Mouse (Mus musculus) forebrain, postnatal 0 days (tissue): ENCODE data around the gene Psmd4. TPM values are rescaled to one million over a fixed set of nuclear protein-coding genes. Genes with fewer than 3 reads are reported as not detected.
A peak's percentile ranks its signal among the peaks of the same experiment; 100 is the strongest.

Experiments used
- ATAC-seq: fragments of 200-750 bp; cut with Nextera tagmentation; 2 replicates; pipeline ENCODE4 v1.8.0; 2017; ENCODE audit warnings: mild to moderate bottlenecking, moderate library complexity
- DNase-seq: peaks from one replicate; pipeline ENCODE4 v3.0.0-alpha.2; 2015
- H3K27ac ChIP-seq: fragments of 300-500 bp; sonication (generic); 2 replicates; pipeline ENCODE4 v1.5.1; 2014; ENCODE audit warnings: low read depth, mild to moderate bottlenecking, antibody characterized with exemption, low read length, moderate library complexity, mixed read lengths
- H3K27me3 ChIP-seq: fragments of 300-500 bp; sonication (generic); 2 replicates; pipeline ENCODE4 v1.6.1; 2014; ENCODE audit warnings: mild to moderate bottlenecking, low read length, mixed read lengths; ENCODE audit not compliant: insufficient read depth
- H3K36me3 ChIP-seq: fragments of 300-500 bp; sonication (generic); 2 replicates; pipeline ENCODE4 v1.6.1; 2014; ENCODE audit warnings: mild to moderate bottlenecking, moderate library complexity; ENCODE audit not compliant: insufficient read depth
- H3K4me1 ChIP-seq: fragments of 300-500 bp; sonication (generic); 2 replicates; pipeline ENCODE4 v1.6.1; 2014; ENCODE audit warnings: antibody characterized with exemption; ENCODE audit not compliant: insufficient read depth
- H3K4me2 ChIP-seq: fragments of 300-500 bp; sonication (generic); 2 replicates; pipeline ENCODE4 v1.6.1; 2014; ENCODE audit warnings: low read depth, mild to moderate bottlenecking, moderate library complexity
- H3K4me3 ChIP-seq: fragments of 300-500 bp; sonication (generic); 2 replicates; pipeline ENCODE4 v1.5.1; 2014; ENCODE audit warnings: low read depth, low read length, mixed read lengths
- H3K9ac ChIP-seq: fragments of 300-500 bp; sonication (generic); 2 replicates; pipeline ENCODE4 v1.6.1; 2014; ENCODE audit warnings: mild to moderate bottlenecking
- H3K9me3 ChIP-seq: fragments of 300-500 bp; sonication (generic); 2 replicates; pipeline ENCODE4 v1.6.1; 2016; ENCODE audit warnings: low read length
- CTCF ChIP-seq: sonication (generic); IDR thresholded peaks from 2 replicates; pipeline ENCODE4 v1.5.1; 2016; ENCODE audit warnings: antibody characterized with exemption, control low read depth, low read depth
- WGBS: fragments of 180-500 bp; shearing (Covaris S2); extraction: QIAGEN DNeasy Blood & Tissue Kit; methylation state at CpG from one replicate; pipeline ENCODE4 v1.1.7; 2014; 5-methylcytosine and 5-hydroxymethylcytosine counted together
- polyA plus RNA-seq: library from polyadenylated mRNA; unstranded; fragments of >200 nt; fragmentation: Nextera tagmentation; extraction: Ambion mirVana; gene quantifications from 2 replicates; pipeline ENCODE4 v1.2.1, GENCODE M21; 2015
- total RNA-seq: library from RNA; depleted of rRNA; stranded (reverse); fragments of >200 nt; gene quantifications from 2 replicates; pipeline ENCODE4 v1.2.3, GENCODE M21; 2014; rRNA removed

The Psmd4 gene
- total RNA-seq (203 and 255 TPM in 2 replicates), polyA plus RNA-seq (278 and 279 TPM in 2 replicates)

GRCm38 (mm10) chr3:95042166-95042837 is at the start of gene Psmd4:
Psmd4 (minus strand) TSS chr3:95042614.
- Histone ChIP-seq H3K9ac (peak within 1 kb of the TSS; percentile 74), H3K4me3 (peak within 1 kb of the TSS; percentile 86), H3K4me1 (peaks cover 6% of the 10 kb centered on the region; the same call in 1 of the 2 replicates), H3K27me3 (no peaks in the 10 kb centered on the region), H3K27ac (peak within 1 kb of the TSS; percentile 71), H3K4me2 (peak within 1 kb of the TSS; percentile 58), H3K9me3 (no peaks in the 10 kb centered on the region), H3K36me3 (no peaks in the 10 kb centered on the region; the same call in 1 of the 2 replicates)
- no peak for TF ChIP-seq CTCF
- DNase-seq (peak; percentile 97), ATAC-seq (peak; percentile 100)
- under 1% methylated on average over 36 of the region's 36 CpGs for WGBS

DNA sequence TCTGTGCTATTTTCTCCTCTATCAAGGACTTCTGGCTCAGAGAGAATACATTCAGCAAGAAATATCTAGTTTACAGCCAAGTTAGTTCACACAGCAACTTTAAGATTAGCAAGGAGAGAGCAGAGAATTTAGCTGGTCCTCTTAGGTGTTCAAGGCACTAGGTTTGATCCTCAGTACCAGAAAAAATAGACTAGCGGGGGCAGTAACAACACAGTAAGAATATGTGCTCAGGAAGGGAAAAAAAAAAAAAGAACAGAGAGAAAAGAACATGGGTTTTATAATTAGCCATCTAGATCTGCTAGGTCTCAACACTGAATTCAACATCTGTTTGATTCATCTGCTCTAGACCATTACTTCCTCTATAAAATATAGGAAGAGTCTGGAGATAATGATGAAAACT is 45.7 kb upstream of the Psmd4 start:
- Histone ChIP-seq H3K4me3 (no peak overlapping the region), H3K27ac (no peak overlapping the region), H3K9ac (no peak overlapping the region), H3K4me1 (no peaks in the 10 kb centered on the region), H3K27me3 (no peaks in the 10 kb centered on the region), H3K9me3 (no peaks in the 10 kb centered on the region), H3K4me2 (no peak overlapping the region), H3K36me3 (no peaks in the 10 kb centered on the region)
- 93% methylated on average over 1 of the region's 1 CpGs for WGBS
- TF ChIP-seq CTCF: no peak
- DNase-seq (no peak), ATAC-seq (no peak)

DNA sequence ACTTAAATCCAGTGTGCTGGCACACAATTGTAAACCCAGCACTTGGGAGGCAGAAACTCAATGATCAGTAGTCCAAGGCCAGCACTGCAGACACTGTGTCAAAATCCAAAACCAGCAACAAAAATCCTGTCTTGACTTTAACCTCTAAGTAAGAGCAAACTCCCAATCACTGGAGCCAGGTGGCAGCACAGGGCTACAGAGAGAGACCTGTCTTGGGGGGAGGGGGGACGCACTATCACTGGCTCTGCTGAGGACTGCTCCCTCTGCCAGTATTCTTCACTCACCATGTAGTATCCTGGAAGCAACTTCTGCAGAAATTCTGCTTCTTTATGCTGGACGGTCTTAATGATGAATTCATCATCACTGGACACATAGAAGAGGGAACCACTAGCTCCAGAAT is 29.2 kb upstream of the Psmd4 start:
- no peak for TF ChIP-seq CTCF
- H3K4me1 ChIP-seq: no peaks in the 10 kb centered on the region
- no peak overlapping the region for H3K9ac ChIP-seq
- no peak for DNase-seq
- no peak overlapping the region for H3K4me2 ChIP-seq
- no peaks in the 10 kb centered on the region for H3K27me3 ChIP-seq
- H3K36me3 ChIP-seq: peaks cover 67% of the 10 kb centered on the region
- no peak overlapping the region for H3K27ac ChIP-seq
- H3K4me3 ChIP-seq: no peak overlapping the region
- ATAC-seq: no peak
- WGBS: 96% methylated on average over 2 of the region's 2 CpGs
- H3K9me3 ChIP-seq: no peaks in the 10 kb centered on the region

- Histone ChIP-seq H3K36me3 (peaks cover 82% of the 10 kb centered on the region), H3K4me1 (no peaks in the 10 kb centered on the region), H3K4me2 (no peak overlapping the region), H3K4me3 (no peak overlapping the region), H3K9me3 (no peaks in the 10 kb centered on the region), H3K27me3 (no peaks in the 10 kb centered on the region), H3K27ac (no peak overlapping the region), H3K9ac (no peak overlapping the region)
- ATAC-seq (no peak), DNase-seq (no peak)
- no peak for TF ChIP-seq CTCF
- WGBS: 93% methylated on average over 11 of the region's 11 CpGs
Observed at GRCm38 (mm10) chr3:95066570-95066969, 24.2 kb upstream of the Psmd4 start.

- peaks cover 81% of the 10 kb centered on the region for H3K36me3 ChIP-seq
- ATAC-seq: no peak
- no peaks in the 10 kb centered on the region for H3K9me3 ChIP-seq
- no peaks in the 10 kb centered on the region for H3K27me3 ChIP-seq
- DNase-seq: no peak
- TF ChIP-seq CTCF: no peak
- 88% methylated on average over 6 of the region's 6 CpGs for WGBS
- no peak overlapping the region for H3K4me2 ChIP-seq
- H3K27ac ChIP-seq: no peak overlapping the region
- no peaks in the 10 kb centered on the region for H3K4me1 ChIP-seq
- no peak overlapping the region for H3K9ac ChIP-seq
- H3K4me3 ChIP-seq: no peak overlapping the region
Observed at GRCm38 (mm10) chr3:95066095-95066494, 23.7 kb upstream of the Psmd4 start.

DNA sequence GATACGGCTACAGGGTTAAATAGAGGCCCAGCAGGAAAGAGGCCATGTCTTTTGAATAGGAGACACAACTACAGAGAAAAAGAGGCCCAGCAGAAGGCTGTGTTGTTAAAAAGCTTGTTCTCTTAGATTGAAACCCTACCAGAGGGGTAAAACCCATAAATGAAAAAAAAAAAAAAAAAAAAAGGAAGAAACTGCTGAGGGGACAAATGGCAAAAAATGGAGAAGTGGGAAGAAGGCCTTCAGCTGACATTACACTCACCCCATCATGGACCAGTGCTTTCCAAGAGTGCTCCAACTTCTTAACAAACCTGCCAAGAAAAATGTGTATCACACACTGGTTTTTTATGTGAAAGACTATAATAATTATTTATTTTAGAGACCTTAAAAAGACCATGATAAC is 23.1 kb upstream of the Psmd4 start:
- H3K9ac ChIP-seq: no peak overlapping the region
- 86% methylated on average over 1 of the region's 1 CpGs for WGBS
- no peak overlapping the region for H3K27ac ChIP-seq
- no peak for ATAC-seq
- H3K36me3 ChIP-seq: peaks cover 81% of the 10 kb centered on the region
- no peak overlapping the region for H3K4me3 ChIP-seq
- no peaks in the 10 kb centered on the region for H3K4me1 ChIP-seq
- TF ChIP-seq CTCF: no peak
- no peaks in the 10 kb centered on the region for H3K27me3 ChIP-seq
- no peaks in the 10 kb centered on the region for H3K9me3 ChIP-seq
- no peak overlapping the region for H3K4me2 ChIP-seq
- DNase-seq: no peak

DNA sequence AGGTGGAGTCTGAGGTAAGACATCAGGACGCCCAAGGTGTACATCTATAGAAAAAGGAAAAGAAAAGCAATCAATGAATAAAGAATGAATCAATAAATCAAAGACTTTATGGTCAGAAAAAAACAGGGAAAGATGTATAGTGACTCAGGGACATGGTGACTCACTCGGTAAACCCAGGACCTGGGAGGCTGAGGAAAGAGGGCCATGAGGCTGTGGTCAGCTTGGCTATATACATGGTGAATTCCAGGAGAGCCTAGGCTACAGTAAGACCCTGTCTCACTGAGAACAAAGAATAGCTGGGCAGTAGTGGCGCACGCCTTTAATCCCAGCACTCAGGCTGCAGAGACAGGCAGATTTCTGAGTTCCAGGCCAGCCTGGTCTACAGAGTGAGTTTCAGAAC is 21.3 kb upstream of the Psmd4 start:
- WGBS: 93% methylated on average over 4 of the region's 4 CpGs
- no peak for TF ChIP-seq CTCF
- no peak overlapping the region for H3K4me2 ChIP-seq
- H3K4me1 ChIP-seq: no peaks in the 10 kb centered on the region
- DNase-seq (no peak), ATAC-seq (no peak)
- no peaks in the 10 kb centered on the region for H3K9me3 ChIP-seq
- no peak overlapping the region for H3K4me3 ChIP-seq
- H3K27ac ChIP-seq: no peak overlapping the region
- peaks cover 86% of the 10 kb centered on the region for H3K36me3 ChIP-seq
- no peak overlapping the region for H3K9ac ChIP-seq
- H3K27me3 ChIP-seq: no peaks in the 10 kb centered on the region
